Mouse (Mus musculus): Measurements from ENCODE around the gene Gm28047. TPM values are rescaled to one million over a fixed set of nuclear protein-coding genes. Genes with fewer than 3 reads are reported as not detected.

Gene Gm28047
- polyA plus RNA-seq, 1 experiment = 7.3 TPM

- WGBS = 61% methylated on average over 3 of the region's 3 CpGs
- H3K4me3 ChIP-seq (replicated peaks; ENCODE audit: control insufficient read depth, low read depth, low read length) = no peak overlapping the region
- TF ChIP-seq POLR2A (IDR thresholded peaks at IDR 0.05; ENCODE audit: borderline replicate concordance, control insufficient read depth, low read depth, low read length) = no peak
- TF ChIP-seq CTCF (IDR thresholded peaks at IDR 0.05; ENCODE audit: control insufficient read depth, insufficient read depth, low read length) = no peak
- H3K4me1 ChIP-seq (ENCODE audit: control insufficient read depth, insufficient read depth, low read length) = no peaks in the 10 kb centered on the region; the same call in 1 of the 2 replicates
- no peak overlapping the region for H3K27ac ChIP-seq (ENCODE audit: control insufficient read depth, insufficient read depth, low read depth, low read length, poor library complexity)
These were observed 116.5 kb downstream of the Gm28047 start for GRCm38 (mm10) chr15:102508336-102508735.

- H3K4me1 ChIP-seq (ENCODE audit: control insufficient read depth, insufficient read depth, low read length) = no peaks in the 10 kb centered on the region; the same call in 1 of the 2 replicates
- no peak for TF ChIP-seq POLR2A (IDR thresholded peaks at IDR 0.05; ENCODE audit: borderline replicate concordance, control insufficient read depth, low read depth, low read length)
- TF ChIP-seq CTCF (IDR thresholded peaks at IDR 0.05; ENCODE audit: control insufficient read depth, insufficient read depth, low read length) = no peak
- H3K27ac ChIP-seq (ENCODE audit: control insufficient read depth, insufficient read depth, low read depth, low read length, poor library complexity) = no peak overlapping the region
- no peak overlapping the region for H3K4me3 ChIP-seq (replicated peaks; ENCODE audit: control insufficient read depth, low read depth, low read length)
These were observed 117.3 kb downstream of the Gm28047 start for GRCm38 (mm10) chr15:102507561-102507960.

GRCm38 (mm10) chr15:102506864-102507263 lies 118.0 kb downstream of the Gm28047 start:
- no peak overlapping the region for H3K27ac ChIP-seq (ENCODE audit: control insufficient read depth, insufficient read depth, low read depth, low read length, poor library complexity)
- no peak overlapping the region for H3K4me3 ChIP-seq (replicated peaks; ENCODE audit: control insufficient read depth, low read depth, low read length)
- TF ChIP-seq CTCF (IDR thresholded peaks at IDR 0.05; ENCODE audit: control insufficient read depth, insufficient read depth, low read length) (no peak), POLR2A (IDR thresholded peaks at IDR 0.05; ENCODE audit: borderline replicate concordance, control insufficient read depth, low read depth, low read length) (no peak)
- WGBS = 79% methylated on average over 1 of the region's 1 CpGs
- no peaks in the 10 kb centered on the region; the same call in 1 of the 2 replicates for H3K4me1 ChIP-seq (ENCODE audit: control insufficient read depth, insufficient read depth, low read length)

GRCm38 (mm10) chr15:102506464-102506830 lies 118.4 kb downstream of the Gm28047 start:
- H3K4me3 ChIP-seq (replicated peaks; ENCODE audit: control insufficient read depth, low read depth, low read length) = no peak overlapping the region
- WGBS = 9% methylated on average over 2 of the region's 2 CpGs
- H3K27ac ChIP-seq (ENCODE audit: control insufficient read depth, insufficient read depth, low read depth, low read length, poor library complexity) = no peak overlapping the region
- TF ChIP-seq POLR2A (IDR thresholded peaks at IDR 0.05; ENCODE audit: borderline replicate concordance, control insufficient read depth, low read depth, low read length) = no peak
- no peak for TF ChIP-seq CTCF (IDR thresholded peaks at IDR 0.05; ENCODE audit: control insufficient read depth, insufficient read depth, low read length)
- H3K4me1 ChIP-seq (ENCODE audit: control insufficient read depth, insufficient read depth, low read length) = no peaks in the 10 kb centered on the region; the same call in 1 of the 2 replicates

- H3K27ac ChIP-seq (ENCODE audit: control insufficient read depth, insufficient read depth, low read depth, low read length, poor library complexity) = no peak overlapping the region
- TF ChIP-seq CTCF (IDR thresholded peaks at IDR 0.05; ENCODE audit: control insufficient read depth, insufficient read depth, low read length) (no peak), POLR2A (IDR thresholded peaks at IDR 0.05; ENCODE audit: borderline replicate concordance, control insufficient read depth, low read depth, low read length) (no peak)
- WGBS = 79% methylated on average over 9 of the region's 9 CpGs
- no peak overlapping the region for H3K4me3 ChIP-seq (replicated peaks; ENCODE audit: control insufficient read depth, low read depth, low read length)
- no peaks in the 10 kb centered on the region; the same call in 1 of the 2 replicates for H3K4me1 ChIP-seq (ENCODE audit: control insufficient read depth, insufficient read depth, low read length)
These were observed 119.0 kb downstream of the Gm28047 start for GRCm38 (mm10) chr15:102505770-102506463.

GRCm38 (mm10) chr15:102505073-102505769 lies 119.6 kb downstream of the Gm28047 start:
- H3K27ac ChIP-seq (ENCODE audit: control insufficient read depth, insufficient read depth, low read depth, low read length, poor library complexity) = no peak overlapping the region
- WGBS = 85% methylated on average over 12 of the region's 12 CpGs
- H3K4me3 ChIP-seq (replicated peaks; ENCODE audit: control insufficient read depth, low read depth, low read length) = no peak overlapping the region
- TF ChIP-seq POLR2A (IDR thresholded peaks at IDR 0.05; ENCODE audit: borderline replicate concordance, control insufficient read depth, low read depth, low read length) (no peak), CTCF (IDR thresholded peaks at IDR 0.05; ENCODE audit: control insufficient read depth, insufficient read depth, low read length) (no peak)
- H3K4me1 ChIP-seq (ENCODE audit: control insufficient read depth, insufficient read depth, low read length) = no peaks in the 10 kb centered on the region; the same call in 1 of the 2 replicates

GRCm38 (mm10) chr15:102503924-102504782 lies 120.7 kb downstream of the Gm28047 start:
- TF ChIP-seq CTCF (IDR thresholded peaks at IDR 0.05; ENCODE audit: control insufficient read depth, insufficient read depth, low read length) (no peak), POLR2A (IDR thresholded peaks at IDR 0.05; ENCODE audit: borderline replicate concordance, control insufficient read depth, low read depth, low read length) (no peak)
- Histone ChIP-seq H3K4me3 (replicated peaks; ENCODE audit: control insufficient read depth, low read depth, low read length) (no peak overlapping the region), H3K4me1 (ENCODE audit: control insufficient read depth, insufficient read depth, low read length) (no peaks in the 10 kb centered on the region), H3K27ac (ENCODE audit: control insufficient read depth, insufficient read depth, low read depth, low read length, poor library complexity) (no peak overlapping the region)
- WGBS = 92% methylated on average over 9 of the region's 9 CpGs

- no peak for TF ChIP-seq POLR2A (IDR thresholded peaks at IDR 0.05; ENCODE audit: borderline replicate concordance, control insufficient read depth, low read depth, low read length)
- no peak for TF ChIP-seq CTCF (IDR thresholded peaks at IDR 0.05; ENCODE audit: control insufficient read depth, insufficient read depth, low read length)
- Histone ChIP-seq H3K4me1 (ENCODE audit: control insufficient read depth, insufficient read depth, low read length) (no peaks in the 10 kb centered on the region), H3K27ac (ENCODE audit: control insufficient read depth, insufficient read depth, low read depth, low read length, poor library complexity) (no peak within 1 kb of the TSS), H3K4me3 (replicated peaks; ENCODE audit: control insufficient read depth, low read depth, low read length) (no peak within 1 kb of the TSS)
- WGBS = 87% methylated on average over 1 of the region's 1 CpGs
These were observed 121.4 kb downstream of the Gm28047 start, which contains the start of gene Gm10337 for GRCm38 (mm10) chr15:102503447-102503846. TSS of gene Gm10337 (plus strand) at chr15:102503722.
